Mouse (Mus musculus): Measurements from ENCODE around the gene Aco1. TPM values are rescaled to one million over a fixed set of nuclear protein-coding genes. Genes with fewer than 3 reads are reported as not detected.

The Aco1 gene
- total and polyA plus RNA-seq, 3 experiments, result 51.3 to 146 (median 122) TPM

GRCm38 (mm10) chr4:40212177-40212576 lies 69.3 kb downstream of the Aco1 start:
- no peak for DNase-seq

- no peak for DNase-seq
These were observed 75.0 kb downstream of the Aco1 start for GRCm38 (mm10) chr4:40217910-40218309.

- DNase-seq, result no peak
These were observed 75.5 kb downstream of the Aco1 start for GRCm38 (mm10) chr4:40218382-40218781.

- no peak for DNase-seq
These were observed 77.6 kb downstream of the Aco1 start for GRCm38 (mm10) chr4:40220437-40220836.

- no peak for DNase-seq
These were observed 78.3 kb downstream of the Aco1 start for GRCm38 (mm10) chr4:40221004-40221760.

- no peak for DNase-seq
These were observed 79.2 kb downstream of the Aco1 start for GRCm38 (mm10) chr4:40221876-40222585.

GRCm38 (mm10) chr4:40226095-40226494 lies 83.2 kb downstream of the Aco1 start:
- no peak for DNase-seq

GRCm38 (mm10) chr4:40227131-40227530 lies 84.2 kb downstream of the Aco1 start:
- no peak for DNase-seq

- DNase-seq, result no peak
These were observed 85.0 kb downstream of the Aco1 start for GRCm38 (mm10) chr4:40227886-40228285.

- DNase-seq, result no peak
These were observed 86.8 kb downstream of the Aco1 start for GRCm38 (mm10) chr4:40229723-40230122.

- DNase-seq, result no peak
These were observed 90.3 kb downstream of the Aco1 start for GRCm38 (mm10) chr4:40233062-40233664.

- no peak for DNase-seq
These were observed 91.4 kb downstream of the Aco1 start for GRCm38 (mm10) chr4:40234256-40234655.

GRCm38 (mm10) chr4:40236829-40237228 lies 93.9 kb downstream of the Aco1 start:
- no peak for DNase-seq

- peak; percentile 87 for DNase-seq
These were observed 95.9 kb downstream of the Aco1 start for GRCm38 (mm10) chr4:40238483-40239408.

- DNase-seq, result peak; percentile 63
These were observed 96.8 kb downstream of the Aco1 start, which contains the start of gene Ddx58 for GRCm38 (mm10) chr4:40239409-40240271. Gene Ddx58, minus strand, starts transcription at chr4:40239828.

- peak; percentile 10 for DNase-seq
These were observed 97.4 kb downstream of the Aco1 start for GRCm38 (mm10) chr4:40240272-40240744.

GRCm38 (mm10) chr4:40241928-40242327 lies 99.0 kb downstream of the Aco1 start:
- no peak for DNase-seq

- DNase-seq, result no peak
These were observed 100.1 kb downstream of the Aco1 start for GRCm38 (mm10) chr4:40243006-40243405.

- no peak for DNase-seq
These were observed 101.2 kb downstream of the Aco1 start for GRCm38 (mm10) chr4:40244035-40244434.

Data from adrenal gland, adult 2 months (tissue).